Mouse (Mus musculus): ENCODE results near the gene Abca17. TPM values are rescaled to one million over a fixed set of nuclear protein-coding genes. Genes with fewer than 3 reads are reported as not detected.

Gene Abca17
- polyA plus RNA-seq (2012; rRNA removed): 0.33 TPM in 2 replicates

GRCm38 (mm10) chr17:24350926-24351759 lies at the start of gene Abca17:
TSS of gene Abca17 (minus strand) at chr17:24351068.

DNA sequence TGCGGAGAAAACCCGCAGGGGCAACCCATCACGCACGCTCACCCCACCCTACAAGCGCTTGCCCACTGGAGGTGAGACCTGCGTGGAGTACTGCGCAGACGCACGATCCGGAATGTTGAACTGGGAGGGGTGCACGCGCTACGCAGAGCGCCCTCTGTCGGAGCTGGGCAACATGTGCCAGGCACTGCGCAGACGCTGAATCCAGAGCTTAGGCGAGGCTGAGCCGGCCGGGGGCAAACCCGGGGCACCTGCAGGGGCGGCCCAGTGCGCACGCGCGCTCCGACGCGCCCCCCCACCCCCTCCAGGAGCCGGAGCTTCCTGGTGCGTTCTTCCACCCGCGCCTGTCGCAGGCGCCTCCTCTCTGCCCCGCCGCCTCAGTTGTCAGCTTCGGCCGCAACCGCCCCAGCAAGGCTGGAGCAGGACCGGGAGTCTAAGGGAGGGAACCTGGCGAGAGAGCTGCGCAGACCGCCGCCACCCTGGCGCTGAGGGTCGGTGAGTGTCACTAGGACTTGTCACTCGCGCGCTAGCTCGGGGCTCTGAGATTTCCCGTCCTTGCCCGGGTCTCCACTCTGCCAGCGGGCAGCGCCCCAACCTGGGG lies 991 bp upstream of the Abca17 start, which contains the start of gene Abca3:
Gene Abca3 (plus strand): TSS at position 191 of the 598 bp plus-strand sequence.

DNA sequence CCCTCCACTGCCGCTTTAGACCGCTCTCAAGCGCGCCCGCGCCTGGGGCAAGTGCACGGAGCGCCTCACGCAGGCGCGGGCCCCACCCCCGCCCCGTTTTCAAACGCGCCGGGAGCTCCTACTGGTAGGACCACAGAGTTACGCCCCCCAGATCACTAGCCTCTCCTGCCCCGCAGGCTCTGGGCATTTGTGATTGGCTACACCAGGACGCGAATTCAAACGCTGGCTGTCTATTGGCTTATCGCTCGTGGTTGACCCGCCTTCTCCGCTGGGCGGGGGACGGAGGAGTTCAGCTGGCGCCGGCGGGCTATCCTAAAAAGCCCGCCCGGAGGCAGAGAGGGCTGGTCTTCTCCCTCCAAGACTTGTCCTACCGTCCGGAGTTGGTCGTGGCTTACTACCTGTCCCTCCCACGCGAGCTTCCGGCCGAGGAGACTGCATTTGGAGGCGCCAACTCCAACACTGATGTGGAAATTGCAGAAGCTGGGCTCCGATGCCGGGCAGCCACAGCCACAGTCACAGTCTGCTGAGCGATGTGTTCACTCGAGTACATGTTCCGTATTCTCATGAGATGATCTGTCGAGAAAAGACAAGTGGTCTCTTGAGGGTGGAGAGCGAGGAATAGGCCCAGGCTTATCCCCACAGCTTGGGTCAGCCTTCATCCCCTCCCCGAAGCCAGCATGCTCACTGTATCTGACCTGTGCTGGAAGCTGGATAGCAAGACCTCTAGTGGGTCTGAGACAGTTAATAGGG lies 99.4 kb downstream of the Abca17 start, which contains the start of gene Ccnf:
Gene Ccnf (minus strand): TSS at position 165 of the 750 bp plus-strand sequence.

GRCm38 (mm10) chr17:24220435-24221411 lies 130.1 kb downstream of the Abca17 start, which contains the start of gene Tedc2:
TSS of gene Tedc2 (minus strand) at chr17:24220851.

Other genes with a start within 250 kb of the Abca17 start
- gene Pdpk1, start 200.1 kb downstream of the Abca17 start, polyA plus RNA-seq (2012; rRNA removed): 26.1 and 27.1 TPM in 2 replicates
- gene Amdhd2, start 187.3 kb downstream of the Abca17 start, polyA plus RNA-seq (2012; rRNA removed): 32.9 and 37.8 TPM in 2 replicates
- gene Atp6v0c, start 181.4 kb downstream of the Abca17 start, polyA plus RNA-seq (2012; rRNA removed): 897 and 975 TPM in 2 replicates
- gene Tbc1d24, start 145.5 kb downstream of the Abca17 start, polyA plus RNA-seq (2012; rRNA removed): 50.4 and 57.9 TPM in 2 replicates
- 8.3 and 11.3 TPM in 2 replicates for gene Ntn3, start 141.5 kb downstream of the Abca17 start, polyA plus RNA-seq (2012; rRNA removed)
- gene Tedc2, start 130.2 kb downstream of the Abca17 start, polyA plus RNA-seq (2012; rRNA removed): 29.6 and 34.7 TPM in 2 replicates
- 21.1 and 25.3 TPM in 2 replicates for gene Ccnf, start 99.6 kb downstream of the Abca17 start, polyA plus RNA-seq (2012; rRNA removed)
- gene Abca3, start 882 bp upstream of the Abca17 start, polyA plus RNA-seq (2012; rRNA removed): 33.8 and 34.2 TPM in 2 replicates
- 392 and 424 TPM in 2 replicates for gene Rnps1, start 63.5 kb upstream of the Abca17 start, polyA plus RNA-seq (2012; rRNA removed)
- 31.1 and 38.3 TPM in 2 replicates for gene Eci1, start 75.6 kb upstream of the Abca17 start, polyA plus RNA-seq (2012; rRNA removed)
- 26.4 and 29.0 TPM in 2 replicates for gene Dnase1l2, start 92.0 kb upstream of the Abca17 start, polyA plus RNA-seq (2012; rRNA removed)
- 82.5 and 89.4 TPM in 2 replicates for gene E4f1, start 119.2 kb upstream of the Abca17 start, polyA plus RNA-seq (2012; rRNA removed)
- gene Pgp, start 119.3 kb upstream of the Abca17 start, polyA plus RNA-seq (2012; rRNA removed): 43.4 and 44.6 TPM in 2 replicates
- 0.43 and 1.0 TPM in 2 replicates for gene Bricd5, start 122.8 kb upstream of the Abca17 start, polyA plus RNA-seq (2012; rRNA removed)
- 51.2 and 55.8 TPM in 2 replicates for gene Mlst8, start 128.0 kb upstream of the Abca17 start, polyA plus RNA-seq (2012; rRNA removed)
- 93.1 and 111 TPM in 2 replicates for gene Caskin1, start 137.5 kb upstream of the Abca17 start, polyA plus RNA-seq (2012; rRNA removed)
- 333 and 335 TPM in 2 replicates for gene Traf7, start 176.9 kb upstream of the Abca17 start, polyA plus RNA-seq (2012; rRNA removed)
- gene Rab26, start 183.1 kb upstream of the Abca17 start, polyA plus RNA-seq (2012; rRNA removed): 4.1 and 5.0 TPM in 2 replicates
- 60.4 and 62.9 TPM in 2 replicates for gene Pkd1, start 198.8 kb upstream of the Abca17 start, polyA plus RNA-seq (2012; rRNA removed)

All from central nervous system, embryonic 14 days (tissue).